Mouse (Mus musculus): ENCODE data around the gene Cryaa. TPM values are rescaled to one million over a fixed set of nuclear protein-coding genes. Genes with fewer than 3 reads are reported as not detected.
A peak's percentile ranks its signal among the peaks of the same experiment; 100 is the strongest.

The Cryaa gene
- polyA plus RNA-seq, 1 experiment from 2014 or later, result not detected

DNA sequence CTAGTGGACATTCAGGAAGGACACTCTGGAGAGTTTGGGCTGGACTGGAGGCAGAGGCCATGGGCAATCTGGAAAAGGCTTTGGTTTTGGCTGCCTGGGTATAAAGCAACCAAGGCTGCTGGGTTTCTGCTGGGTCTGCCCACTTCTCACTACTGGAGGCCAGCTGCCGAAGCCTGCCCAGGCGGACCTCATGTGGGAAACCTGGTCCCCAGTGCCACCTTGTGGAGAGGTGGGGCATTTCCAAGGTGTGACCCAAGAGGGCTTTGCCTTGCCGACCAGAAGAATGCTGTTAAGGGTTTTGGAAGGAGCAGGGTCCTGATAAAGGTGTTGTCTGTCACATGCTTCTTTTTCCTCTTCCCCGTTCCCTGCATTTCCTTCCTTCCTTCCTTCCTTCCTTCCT, 12.8 kb upstream of the Cryaa start:
- Histone ChIP-seq H3K4me1 (replicated peaks) (no peaks in the 10 kb centered on the region), H3K27me3 (no peaks in the 10 kb centered on the region), H3K4me3 (replicated peaks) (no peak overlapping the region), H3K27ac (no peak overlapping the region), H3K9me3 (no peaks in the 10 kb centered on the region), H3K9ac (replicated peaks) (no peak overlapping the region), H3K4me2 (replicated peaks) (no peak overlapping the region), H3K36me3 (no peaks in the 10 kb centered on the region)
- peak; percentile 68 for ATAC-seq
- WGBS, result 18% methylated on average over 4 of the region's 4 CpGs

- H3K36me3 ChIP-seq, result no peaks in the 10 kb centered on the region
- 84% methylated on average over 8 of the region's 9 CpGs for WGBS
- no peak for ATAC-seq
These were observed 9.3 kb upstream of the Cryaa start for GRCm38 (mm10) chr17:31668306-31668705.

DNA sequence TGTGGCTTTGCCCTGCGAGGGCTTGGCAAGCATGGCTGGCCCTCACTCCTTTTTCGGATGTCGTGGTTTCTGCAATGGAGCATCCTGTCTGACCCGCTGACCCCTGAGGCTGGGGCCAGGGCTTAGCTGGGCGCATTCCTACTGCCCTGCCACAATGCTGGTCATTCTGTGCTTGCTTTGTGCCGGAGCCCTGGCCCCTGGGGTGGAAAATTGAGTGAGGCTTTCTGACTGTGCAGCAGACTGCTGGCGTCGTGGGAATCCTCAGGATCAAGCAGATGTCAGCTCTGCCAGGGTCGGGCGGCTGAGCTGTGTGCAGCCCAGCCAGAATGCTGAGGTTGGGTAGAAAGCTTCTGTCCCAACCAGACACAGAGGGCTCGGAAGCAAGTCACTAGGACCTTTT, 7.4 kb upstream of the Cryaa start:
- peaks cover 5% of the 10 kb centered on the region; the same call in 1 of the 2 replicates for H3K4me1 ChIP-seq (replicated peaks)
- no peak overlapping the region for H3K9ac ChIP-seq (replicated peaks)
- H3K27ac ChIP-seq, result no peak overlapping the region
- H3K9me3 ChIP-seq, result no peaks in the 10 kb centered on the region
- H3K4me3 ChIP-seq (replicated peaks), result no peak overlapping the region
- H3K36me3 ChIP-seq, result no peaks in the 10 kb centered on the region
- no peak for ATAC-seq
- WGBS, result 8% methylated on average over 11 of the region's 11 CpGs
- H3K4me2 ChIP-seq (replicated peaks), result no peak overlapping the region
- H3K27me3 ChIP-seq, result no peaks in the 10 kb centered on the region

More at GRCm38 (mm10) chr17:31668306-31668705, 9.3 kb upstream of the Cryaa start:
- H3K4me3 ChIP-seq (replicated peaks), result no peak overlapping the region
- no peak overlapping the region for H3K27ac ChIP-seq
- no peaks in the 10 kb centered on the region for H3K9me3 ChIP-seq
- no peak overlapping the region for H3K9ac ChIP-seq (replicated peaks)
- H3K27me3 ChIP-seq, result no peaks in the 10 kb centered on the region
- peaks cover 5% of the 10 kb centered on the region; the same call in 1 of the 2 replicates for H3K4me1 ChIP-seq (replicated peaks)
- H3K4me2 ChIP-seq (replicated peaks), result no peak overlapping the region

GRCm38 (mm10) chr17:31671698-31672097, 5.9 kb upstream of the Cryaa start:
- ATAC-seq, result no peak
- WGBS, result 66% methylated on average over 8 of the region's 8 CpGs
- H3K36me3 ChIP-seq, result no peaks in the 10 kb centered on the region

GRCm38 (mm10) chr17:31672279-31672678, 5.3 kb upstream of the Cryaa start:
- Histone ChIP-seq H3K4me1 (replicated peaks) (peaks cover 5% of the 10 kb centered on the region; the same call in 1 of the 2 replicates), H3K27ac (no peak overlapping the region), H3K36me3 (no peaks in the 10 kb centered on the region), H3K9ac (replicated peaks) (no peak overlapping the region), H3K4me2 (replicated peaks) (no peak overlapping the region), H3K4me3 (replicated peaks) (no peak overlapping the region), H3K9me3 (no peaks in the 10 kb centered on the region), H3K27me3 (no peaks in the 10 kb centered on the region)
- 88% methylated on average over 12 of the region's 12 CpGs for WGBS
- ATAC-seq, result no peak

More at GRCm38 (mm10) chr17:31671698-31672097, 5.9 kb upstream of the Cryaa start:
- Histone ChIP-seq H3K9me3 (no peaks in the 10 kb centered on the region), H3K4me2 (replicated peaks) (no peak overlapping the region), H3K27ac (no peak overlapping the region), H3K9ac (replicated peaks) (no peak overlapping the region), H3K4me1 (replicated peaks) (peaks cover 5% of the 10 kb centered on the region; the same call in 1 of the 2 replicates), H3K27me3 (no peaks in the 10 kb centered on the region), H3K4me3 (replicated peaks) (no peak overlapping the region)

GRCm38 (mm10) chr17:31674426-31674825, 3.2 kb upstream of the Cryaa start:
- Histone ChIP-seq H3K9ac (replicated peaks) (no peak overlapping the region), H3K9me3 (no peaks in the 10 kb centered on the region), H3K4me2 (replicated peaks) (no peak overlapping the region), H3K36me3 (no peaks in the 10 kb centered on the region), H3K4me3 (replicated peaks) (no peak overlapping the region), H3K27ac (no peak overlapping the region), H3K4me1 (replicated peaks) (peaks cover 5% of the 10 kb centered on the region; the same call in 1 of the 2 replicates), H3K27me3 (no peaks in the 10 kb centered on the region)
- no peak for ATAC-seq
- 94% methylated on average over 1 of the region's 1 CpGs for WGBS

GRCm38 (mm10) chr17:31680450-31680849, 2.8 kb downstream of the Cryaa start:
- WGBS, result 84% methylated on average over 2 of the region's 2 CpGs
- Histone ChIP-seq H3K4me2 (replicated peaks) (no peak overlapping the region), H3K9me3 (no peaks in the 10 kb centered on the region), H3K36me3 (no peaks in the 10 kb centered on the region), H3K27me3 (no peaks in the 10 kb centered on the region), H3K4me1 (replicated peaks) (no peaks in the 10 kb centered on the region), H3K4me3 (replicated peaks) (no peak overlapping the region), H3K27ac (no peak overlapping the region), H3K9ac (replicated peaks) (no peak overlapping the region)
- no peak for ATAC-seq

DNA sequence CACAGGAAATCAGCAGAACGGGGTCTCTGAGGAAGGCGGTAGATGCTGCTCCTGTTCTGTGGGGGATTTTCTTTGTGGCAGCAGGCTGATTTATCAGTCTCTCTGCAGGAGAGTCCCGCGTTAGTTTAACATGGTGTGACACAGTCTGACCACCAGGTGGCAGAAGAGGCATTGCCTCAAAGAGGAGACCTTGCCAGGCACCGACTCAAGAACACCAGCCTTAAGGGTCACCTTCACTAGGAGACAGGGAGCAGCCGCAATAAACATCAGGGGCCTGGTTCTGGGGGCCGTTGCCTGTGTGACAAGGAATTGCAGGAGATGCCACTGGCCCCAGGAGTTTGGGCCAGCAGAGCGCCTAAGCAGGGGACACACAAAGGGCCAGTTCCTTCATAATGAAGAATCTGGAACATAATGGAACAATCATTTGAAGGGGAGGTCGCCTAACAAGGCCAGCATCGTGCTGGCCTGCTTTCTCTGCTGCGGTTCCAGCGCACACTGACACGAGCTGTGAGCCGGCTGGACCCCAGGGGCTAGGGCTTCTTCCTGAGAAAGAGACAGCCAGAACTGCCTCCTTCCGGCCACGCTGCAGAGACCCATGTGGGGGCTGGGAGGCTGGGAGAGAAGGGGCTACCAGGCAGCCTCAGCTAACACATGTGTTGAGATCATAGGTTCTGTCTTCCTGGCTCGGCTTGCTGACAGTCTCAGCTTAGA, 8.1 kb downstream of the Cryaa start:
- 19% methylated on average over 17 of the region's 17 CpGs for WGBS
- Histone ChIP-seq H3K4me3 (replicated peaks) (no peak overlapping the region), H3K4me2 (replicated peaks) (0 out of 2 replicates have a peak overlapping the region, but pooled peaks have one; percentile 13), H3K36me3 (no peaks in the 10 kb centered on the region), H3K4me1 (replicated peaks) (peaks cover 10% of the 10 kb centered on the region), H3K9ac (replicated peaks) (0 out of 2 replicates have a peak overlapping the region, but pooled peaks have one; percentile 25), H3K27me3 (no peaks in the 10 kb centered on the region), H3K9me3 (no peaks in the 10 kb centered on the region), H3K27ac (peak overlapping the region; percentile 48)
- peak; percentile 86 for ATAC-seq

GRCm38 (mm10) chr17:31686225-31686564, 8.6 kb downstream of the Cryaa start:
- ATAC-seq, result 0 out of 2 replicates have a peak, but pooled peaks have one; percentile 16

DNA sequence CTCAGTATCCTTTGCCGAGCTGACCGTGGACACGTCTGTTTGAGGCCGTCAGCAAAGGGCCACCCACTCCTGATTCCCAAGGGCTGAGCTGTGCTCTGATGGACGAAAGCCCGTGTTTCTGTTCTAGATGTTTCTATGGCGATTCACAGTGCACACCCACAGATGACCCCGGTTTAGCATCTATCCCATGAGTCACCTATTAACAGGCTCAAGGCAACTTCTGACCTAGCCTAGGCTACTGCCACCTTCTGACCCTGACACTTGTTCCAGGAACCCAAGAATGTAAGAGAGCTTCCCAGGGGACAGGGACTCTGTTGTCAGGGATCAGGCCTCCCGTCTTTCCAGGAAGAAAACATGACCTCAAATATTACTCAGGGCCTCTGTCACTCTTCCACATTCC, 10.5 kb downstream of the Cryaa start:
- 87% methylated on average over 9 of the region's 9 CpGs for WGBS
- H3K9me3 ChIP-seq, result no peaks in the 10 kb centered on the region
- no peak overlapping the region for H3K27ac ChIP-seq
- no peak overlapping the region for H3K9ac ChIP-seq (replicated peaks)
- H3K4me1 ChIP-seq (replicated peaks), result peaks cover 14% of the 10 kb centered on the region
- no peak overlapping the region for H3K4me2 ChIP-seq (replicated peaks)
- H3K27me3 ChIP-seq, result no peaks in the 10 kb centered on the region
- H3K36me3 ChIP-seq, result no peaks in the 10 kb centered on the region
- H3K4me3 ChIP-seq (replicated peaks), result no peak overlapping the region
- ATAC-seq, result no peak

More at GRCm38 (mm10) chr17:31686225-31686564, 8.6 kb downstream of the Cryaa start:
- H3K4me3 ChIP-seq (replicated peaks), result no peak overlapping the region
- 0 out of 2 replicates have a peak overlapping the region, but pooled peaks have one; percentile 25 for H3K9ac ChIP-seq (replicated peaks)
- H3K27me3 ChIP-seq, result no peaks in the 10 kb centered on the region
- H3K9me3 ChIP-seq, result no peaks in the 10 kb centered on the region
- peak overlapping the region; percentile 48 for H3K27ac ChIP-seq
- H3K4me2 ChIP-seq (replicated peaks), result 0 out of 2 replicates have a peak overlapping the region, but pooled peaks have one; percentile 13
- WGBS, result 49% methylated on average over 3 of the region's 3 CpGs
- peaks cover 10% of the 10 kb centered on the region for H3K4me1 ChIP-seq (replicated peaks)
- no peaks in the 10 kb centered on the region for H3K36me3 ChIP-seq

DNA sequence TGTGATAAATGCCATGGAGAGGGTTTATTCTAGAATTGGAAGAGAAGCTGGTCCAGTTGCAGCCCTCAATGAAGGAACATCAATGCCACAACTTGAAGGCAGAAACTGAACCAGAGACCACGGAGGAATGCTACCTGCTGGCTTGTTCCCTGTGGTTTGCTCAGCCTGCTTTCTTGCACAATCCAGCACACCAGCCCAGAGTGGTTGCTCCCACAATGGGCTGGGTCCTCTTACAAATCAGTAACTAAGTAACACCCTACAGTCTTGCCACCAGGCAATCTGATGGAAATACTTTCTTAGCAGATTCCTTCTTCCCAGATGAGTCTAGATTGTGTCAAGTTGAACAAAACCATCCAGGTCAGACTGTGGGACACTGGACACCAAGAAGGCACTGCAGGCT, 12.0 kb downstream of the Cryaa start:
- H3K4me2 ChIP-seq (replicated peaks), result no peak overlapping the region
- H3K4me3 ChIP-seq (replicated peaks), result no peak overlapping the region
- WGBS, result 67% methylated on average over 1 of the region's 1 CpGs
- H3K4me1 ChIP-seq (replicated peaks), result peaks cover 25% of the 10 kb centered on the region
- no peaks in the 10 kb centered on the region for H3K9me3 ChIP-seq
- H3K9ac ChIP-seq (replicated peaks), result no peak overlapping the region
- no peak for ATAC-seq
- H3K27ac ChIP-seq, result no peak overlapping the region
- H3K27me3 ChIP-seq, result no peaks in the 10 kb centered on the region
- H3K36me3 ChIP-seq, result no peaks in the 10 kb centered on the region

DNA sequence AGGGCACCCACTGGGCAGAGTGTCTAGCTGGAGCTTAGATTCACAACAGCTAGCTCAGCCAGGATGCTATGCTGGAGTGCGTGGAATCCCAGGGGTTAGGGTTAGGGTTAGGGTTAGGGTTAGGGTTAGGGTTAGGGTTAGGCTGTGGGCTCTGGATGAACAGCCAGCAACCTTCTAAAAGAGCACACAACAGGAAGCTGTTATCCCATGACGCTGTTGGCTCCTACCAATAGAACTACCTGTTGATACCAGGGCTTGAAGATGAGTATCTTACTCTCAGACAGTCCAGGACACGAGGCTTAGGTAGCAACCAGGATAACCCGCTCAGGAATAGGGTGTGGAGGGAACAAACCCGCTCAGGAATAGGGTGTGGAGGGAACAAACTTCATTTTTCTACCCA, 15.3 kb downstream of the Cryaa start:
- Histone ChIP-seq H3K27me3 (no peaks in the 10 kb centered on the region), H3K4me2 (replicated peaks) (peak overlapping the region; percentile 37), H3K4me1 (replicated peaks) (peaks cover 15% of the 10 kb centered on the region), H3K27ac (no peak overlapping the region), H3K36me3 (no peaks in the 10 kb centered on the region), H3K9me3 (no peaks in the 10 kb centered on the region), H3K4me3 (replicated peaks) (no peak overlapping the region), H3K9ac (replicated peaks) (no peak overlapping the region)
- WGBS, result 37% methylated on average over 5 of the region's 5 CpGs
- ATAC-seq, result peak; percentile 40; the same call in 1 of the 2 replicates
